Mouse (Mus musculus): ENCODE data around the gene Gtpbp6.
"Not testable (repeated sequence)": the region's sequence is repeated elsewhere in the genome, so short reads cannot be mapped to it uniquely, and the experiment has no call there.

Gene Gtpbp6

GRCm38 (mm10) chr5:110082961-110083360 lies 25.0 kb downstream of the Gtpbp6 start:
- DNase-seq (ENCODE audit: low read depth, low spot score), result no peak
- Histone ChIP-seq H3K27me3 (ENCODE audit: control insufficient read depth, insufficient read depth, low read length, poor library complexity, severe bottlenecking) (no peaks in the 10 kb centered on the region), H3K36me3 (ENCODE audit: control insufficient read depth, insufficient read depth, low read length, poor library complexity, severe bottlenecking) (no peaks in the 10 kb centered on the region)

GRCm38 (mm10) chr5:110072413-110072812 lies 35.6 kb downstream of the Gtpbp6 start, which contains the start of gene Gm17655:
Gene Gm17655 (minus strand): TSS chr5:110072513.
- H3K27me3 ChIP-seq (ENCODE audit: control insufficient read depth, insufficient read depth, low read length, poor library complexity, severe bottlenecking); DNase-seq (ENCODE audit: low read depth, low spot score); H3K36me3 ChIP-seq (ENCODE audit: control insufficient read depth, insufficient read depth, low read length, poor library complexity, severe bottlenecking): not testable (repeated sequence)

- no peaks in the 10 kb centered on the region for H3K27me3 ChIP-seq (ENCODE audit: control insufficient read depth, insufficient read depth, low read length, poor library complexity, severe bottlenecking)
- no peaks in the 10 kb centered on the region for H3K36me3 ChIP-seq (ENCODE audit: control insufficient read depth, insufficient read depth, low read length, poor library complexity, severe bottlenecking)
- DNase-seq (ENCODE audit: low read depth, low spot score), result peak; percentile 85
These were observed 50.2 kb downstream of the Gtpbp6 start for GRCm38 (mm10) chr5:110057637-110058408.

Measured in splenic B cell, adult 2 months (primary cell).